Mouse (Mus musculus) adrenal gland (tissue): ENCODE data around the gene Dthd1.

ENCODE experiments used
- intact Hi-C: fragments of 180-260 bp; cut with DNase I; formaldehyde crosslinking; loops from one replicate; pipeline ENCODE4 v1.15.1; 2025

Gene Dthd1

GRCm38 (mm10) chr5:62858282-62858681 lies 44.7 kb downstream of the Dthd1 start:
- intact Hi-C loops, result no loop called here

GRCm38 (mm10) chr5:62864348-62864747 lies 50.7 kb downstream of the Dthd1 start:
- intact Hi-C loops, result no loop called here

- intact Hi-C loops, result no loop called here
These were observed 53.4 kb downstream of the Dthd1 start for GRCm38 (mm10) chr5:62867003-62867402.

- intact Hi-C loops, result no loop called here
These were observed 65.9 kb downstream of the Dthd1 start for GRCm38 (mm10) chr5:62879530-62879929.

GRCm38 (mm10) chr5:62895326-62895725 lies 81.7 kb downstream of the Dthd1 start:
- intact Hi-C loops, result loop anchor here (5.0 kb wide), 1 partner anchor 872 kb away; no protein-coding TSS in a partner anchor

GRCm38 (mm10) chr5:62906954-62907353 lies 93.3 kb downstream of the Dthd1 start:
- intact Hi-C loops, result no loop called here

- intact Hi-C loops, result no loop called here
These were observed 95.5 kb downstream of the Dthd1 start for GRCm38 (mm10) chr5:62909074-62909473.

- intact Hi-C loops, result no loop called here
These were observed 111.0 kb downstream of the Dthd1 start for GRCm38 (mm10) chr5:62924616-62925015.
